Mouse (Mus musculus): ENCODE measurements around the gene Atg4d.

Atg4d gene

DNA sequence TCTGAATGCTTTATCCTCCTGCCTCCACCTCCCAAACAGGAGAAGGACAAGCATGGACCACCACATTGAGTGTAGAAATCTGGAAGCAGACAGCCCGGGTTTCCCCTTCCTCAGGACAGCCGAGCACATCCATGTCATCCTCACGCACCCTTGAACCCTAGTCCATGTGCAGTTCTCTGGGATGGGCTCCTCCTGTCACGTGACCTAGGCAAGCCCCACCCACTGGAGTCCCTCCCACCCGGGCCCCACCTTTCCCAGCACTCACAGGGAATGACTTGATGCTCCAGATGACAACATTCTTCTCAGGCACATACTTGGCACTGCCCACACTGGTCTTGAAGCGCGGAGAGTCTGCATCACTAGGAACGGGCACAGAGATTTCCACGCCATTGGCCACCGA, 33.9 kb downstream of the Atg4d start:
- in situ Hi-C loops (cut with MboI; ENCODE audit: unreplicated experiment in 2 of 2) = no loop called here

DNA sequence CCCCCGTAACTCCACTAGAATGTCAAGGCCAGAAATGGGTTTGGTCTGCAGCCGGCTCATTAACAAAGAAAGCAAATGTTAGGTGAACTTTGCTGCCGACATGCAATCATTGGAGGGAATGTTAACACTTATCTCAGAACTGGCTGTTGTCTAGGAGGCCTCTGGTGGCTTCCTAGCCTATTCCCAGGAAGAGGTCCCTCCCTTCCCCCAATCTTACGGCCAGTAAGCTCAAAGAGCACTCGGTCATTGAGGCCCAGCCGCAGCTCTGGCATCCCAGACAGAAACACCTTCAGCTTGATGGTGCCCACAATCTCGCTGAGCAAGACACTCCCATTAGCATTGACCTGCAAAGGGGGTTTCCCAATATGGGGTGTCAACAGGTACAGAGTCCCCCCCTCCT, 40.0 kb downstream of the Atg4d start:
- in situ Hi-C loops (cut with MboI; ENCODE audit: unreplicated experiment in 2 of 2) = loop anchor here in 1 of 2 experiments (25.0 kb wide), 1 partner anchor 143 kb away; the partner anchor contains the start of gene Pde4a

DNA sequence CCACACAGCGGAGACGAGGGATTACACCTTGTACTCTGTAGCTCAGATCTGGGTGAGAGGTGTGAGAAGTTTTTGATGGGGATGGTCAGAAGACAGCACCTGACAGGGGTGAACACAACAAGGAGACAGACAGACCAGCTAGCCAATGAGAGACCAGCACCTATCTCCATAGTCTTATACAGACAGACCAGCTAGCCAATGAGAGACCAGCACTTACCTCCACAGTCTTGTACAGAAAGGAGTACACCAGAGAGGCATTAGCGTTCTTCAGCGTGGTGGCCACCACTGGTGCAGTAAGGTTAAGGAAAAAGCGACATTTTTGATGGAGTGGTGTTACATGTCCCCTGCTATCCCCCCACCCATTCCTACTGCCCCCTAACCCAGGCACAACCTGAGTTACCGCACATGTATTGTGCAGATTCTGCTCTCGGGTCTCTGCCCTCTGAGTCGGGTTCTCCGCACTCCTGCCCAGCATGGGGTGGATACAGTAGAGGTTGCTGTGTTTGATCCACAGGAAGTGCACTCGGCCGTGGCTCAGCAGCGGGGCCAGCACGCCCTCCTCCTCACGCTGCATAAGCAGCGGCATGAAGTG, 44.2 kb downstream of the Atg4d start:
- in situ Hi-C loops (cut with MboI; ENCODE audit: unreplicated experiment in 2 of 2) = loop anchor here in 1 of 2 experiments (25.0 kb wide), 1 partner anchor 147 kb away; the partner anchor contains the start of gene Pde4a

DNA sequence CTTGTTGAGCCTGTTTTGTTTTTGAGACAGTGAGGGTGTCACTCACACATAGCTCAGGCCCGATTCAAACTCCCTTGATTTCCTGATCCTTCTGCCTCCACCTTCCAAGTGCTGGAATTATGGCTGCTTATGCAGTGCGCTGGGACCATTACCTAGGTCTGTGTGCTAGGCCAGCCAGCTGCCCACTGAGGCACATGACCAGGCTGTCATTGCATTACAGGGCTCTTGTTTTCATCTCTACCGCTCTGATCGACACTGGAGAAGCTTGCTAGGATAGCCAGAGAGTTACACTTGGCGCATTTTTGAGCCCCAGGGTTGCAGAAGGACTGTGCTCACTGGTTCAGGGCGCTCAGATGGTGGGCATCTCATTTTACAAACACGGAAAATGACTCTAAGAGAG, 46.6 kb downstream of the Atg4d start:
- in situ Hi-C loops (cut with MboI; ENCODE audit: unreplicated experiment in 2 of 2) = loop anchor here (5.0 to 25.0 kb wide), 5 partner anchors 41 to 149 kb away; partner anchors contain the start of genes Pde4a (in 1 of the 2) and Qtrt1 (in 1 of the 2)

DNA sequence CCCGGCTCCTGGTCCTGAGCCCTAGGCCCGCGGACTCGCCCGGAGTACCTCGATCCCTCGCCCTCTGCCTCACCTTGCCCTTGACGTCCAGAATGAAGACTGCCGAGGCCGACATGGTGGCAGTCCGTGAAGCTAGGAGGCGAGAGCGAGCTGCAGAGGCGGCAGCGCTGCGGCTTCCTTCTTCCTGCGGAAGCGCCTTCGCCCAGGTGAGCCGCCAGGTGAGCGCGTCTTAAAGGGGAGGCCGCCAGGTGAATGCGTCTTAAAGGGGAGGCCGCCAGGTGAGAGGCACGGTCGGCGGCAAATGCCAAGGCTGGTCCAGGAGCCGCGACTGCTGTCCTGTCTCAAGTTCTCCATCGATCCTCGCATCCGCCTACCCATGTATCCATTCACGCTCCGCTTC, 47.0 kb downstream of the Atg4d start, which contains the start of gene Ap1m2:
TSS of gene Ap1m2 (minus strand) at position 204 of the 400 bp plus-strand sequence.
- in situ Hi-C loops (cut with MboI; ENCODE audit: unreplicated experiment in 2 of 2) = loop anchor here (5.0 to 25.0 kb wide), 5 partner anchors 40 to 150 kb away; partner anchors contain the start of genes Pde4a (in 1 of the 2) and Qtrt1 (in 1 of the 2)

DNA sequence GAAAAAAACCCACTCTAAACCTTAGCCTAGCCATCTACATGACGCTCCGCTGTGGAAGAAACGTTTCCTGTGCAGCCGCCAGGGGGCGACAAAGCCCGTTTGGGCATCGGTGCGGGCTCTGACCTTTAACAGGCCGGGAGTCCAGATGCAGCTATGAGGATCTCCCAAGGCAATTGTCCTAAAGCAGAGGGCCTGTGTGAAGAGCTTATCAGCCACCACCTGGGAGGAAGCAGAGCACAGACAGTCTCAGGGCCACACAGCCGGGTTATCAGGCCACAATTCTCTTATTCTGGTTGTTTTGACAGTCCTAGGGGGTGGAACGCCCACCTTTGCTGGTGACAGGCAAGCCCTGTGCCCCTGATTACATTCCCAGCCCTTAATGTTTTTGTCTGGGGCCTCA, 48.3 kb downstream of the Atg4d start:
- in situ Hi-C loops (cut with MboI; ENCODE audit: unreplicated experiment in 2 of 2) = loop anchor here (5.0 to 25.0 kb wide), 5 partner anchors 39 to 151 kb away; partner anchors contain the start of genes Pde4a (in 1 of the 2) and Qtrt1 (in 1 of the 2)

DNA sequence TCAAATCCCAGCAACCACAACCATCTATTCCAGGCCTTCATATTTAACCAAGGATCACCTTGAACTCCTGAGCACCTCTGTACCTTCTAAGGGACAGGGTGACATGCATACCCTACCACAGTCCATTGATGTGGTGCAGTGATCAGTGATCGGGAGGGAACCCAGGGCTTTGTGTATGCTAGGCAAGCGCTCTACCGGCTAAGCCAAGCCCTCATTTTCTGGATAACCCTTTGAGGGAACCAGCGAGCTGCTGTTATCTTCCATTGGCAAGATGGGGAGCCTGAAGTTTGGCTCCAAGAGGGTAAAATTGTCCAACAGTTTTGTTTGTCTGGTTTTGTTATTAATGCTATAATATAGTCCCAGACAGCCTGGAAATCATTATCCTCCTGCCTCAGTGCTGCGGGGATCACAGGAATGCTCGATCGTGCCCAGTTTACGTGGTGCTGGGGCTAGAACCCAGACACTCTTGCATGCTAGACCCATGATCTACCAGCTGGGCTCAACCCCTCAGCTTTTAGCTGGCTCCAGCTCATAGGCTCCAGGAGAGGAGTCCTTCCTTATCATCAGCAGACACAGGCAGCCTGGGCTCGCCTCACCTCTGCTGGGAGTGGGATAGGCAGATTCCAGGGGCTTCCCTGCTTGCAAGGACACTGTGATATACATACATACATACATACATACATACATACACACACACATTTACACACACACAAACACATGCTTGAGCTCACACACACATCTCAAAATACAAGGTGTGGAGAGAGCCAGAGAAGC, 49.5 kb downstream of the Atg4d start:
- in situ Hi-C loops (cut with MboI; ENCODE audit: unreplicated experiment in 2 of 2) = loop anchor here (5.0 to 25.0 kb wide), 5 partner anchors 38 to 152 kb away; partner anchors contain the start of genes Pde4a (in 1 of the 2) and Qtrt1 (in 1 of the 2)

DNA sequence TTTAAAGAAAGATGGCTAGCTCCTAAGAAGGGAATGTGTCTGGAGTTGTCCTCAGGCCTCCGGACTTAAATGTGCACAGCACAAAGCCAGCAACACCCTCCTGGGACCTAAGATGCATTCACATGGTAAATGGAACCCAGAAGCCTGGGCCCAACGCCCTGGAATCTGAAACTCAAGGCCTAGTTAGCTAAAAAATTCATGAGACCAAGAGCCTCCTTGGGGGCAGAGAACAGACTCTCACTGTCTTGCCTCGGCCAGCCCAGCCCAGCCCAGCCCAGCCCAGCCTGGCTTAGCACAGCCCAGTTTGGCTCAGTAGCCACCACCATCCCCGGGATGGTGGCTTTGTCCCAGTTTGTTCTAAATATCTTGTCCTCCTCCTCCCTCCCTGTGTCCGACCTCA, 50.3 kb downstream of the Atg4d start:
- in situ Hi-C loops (cut with MboI; ENCODE audit: unreplicated experiment in 2 of 2) = loop anchor here (5.0 to 25.0 kb wide), 2 partner anchors 37 to 153 kb away; partner anchors contain the start of gene Pde4a (in 1 of the 2)

DNA sequence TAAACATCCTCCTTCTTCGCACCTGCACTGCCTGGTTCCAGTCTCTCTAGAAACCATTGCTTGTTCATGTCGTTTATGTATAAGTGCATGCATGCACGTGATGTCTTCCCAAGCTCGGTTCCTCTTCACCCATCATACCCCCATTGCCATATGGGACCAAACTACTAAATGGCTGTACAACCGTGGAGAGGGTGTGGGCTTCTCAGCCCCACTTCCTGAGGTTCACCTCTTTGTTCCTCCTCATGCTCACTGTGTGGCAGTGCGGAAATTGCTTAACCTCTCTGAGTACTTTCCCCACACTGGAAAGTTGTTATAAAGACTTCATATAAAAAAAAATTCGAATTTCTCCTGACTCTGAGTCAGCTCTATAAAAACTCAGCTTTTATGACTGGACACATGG, 51.6 kb downstream of the Atg4d start:
- in situ Hi-C loops (cut with MboI; ENCODE audit: unreplicated experiment in 2 of 2) = loop anchor here (5.0 to 25.0 kb wide), 2 partner anchors 36 to 154 kb away; partner anchors contain the start of gene Pde4a (in 1 of the 2)

DNA sequence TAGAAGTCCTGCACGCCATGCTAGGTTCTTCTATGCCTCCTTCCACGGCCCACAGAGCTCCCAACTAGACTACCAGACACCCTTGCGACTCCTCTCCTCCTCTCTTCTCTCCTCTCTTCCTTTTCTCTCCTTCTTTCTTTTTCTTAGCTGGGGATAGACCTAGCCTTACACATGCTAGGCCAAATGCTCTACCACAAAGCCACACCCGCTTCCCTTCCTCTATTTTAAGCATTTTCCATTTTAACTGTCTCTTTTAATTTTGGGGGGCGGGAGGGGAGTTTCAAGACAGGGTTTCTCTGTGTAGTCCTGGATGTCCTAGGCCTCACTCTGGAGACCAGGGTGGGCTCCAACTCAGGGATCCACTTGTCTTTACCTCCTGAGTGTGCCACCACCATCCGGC, 53.7 kb downstream of the Atg4d start:
- in situ Hi-C loops (cut with MboI; ENCODE audit: unreplicated experiment in 2 of 2) = loop anchor here (5.0 to 25.0 kb wide), 2 partner anchors 34 to 156 kb away; partner anchors contain the start of gene Pde4a (in 1 of the 2)

DNA sequence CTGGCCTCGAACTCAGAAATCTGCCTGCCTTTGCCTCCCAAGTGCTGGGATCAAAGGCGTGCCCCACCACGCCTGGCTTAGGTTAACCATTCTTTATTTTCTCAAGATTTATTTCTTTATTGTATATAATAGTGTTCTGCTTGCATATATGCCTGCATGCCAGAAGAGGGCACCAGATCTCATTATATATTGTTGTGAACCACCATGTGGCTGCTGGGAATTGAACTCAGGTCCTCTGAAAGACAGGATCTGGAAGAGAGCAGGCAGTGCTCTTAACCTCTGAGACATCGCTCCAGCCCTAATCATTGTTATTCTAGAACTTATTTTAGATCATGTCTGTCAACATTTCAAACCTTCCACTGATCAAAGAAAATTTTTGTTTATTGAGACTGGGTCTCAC, 54.4 kb downstream of the Atg4d start:
- in situ Hi-C loops (cut with MboI; ENCODE audit: unreplicated experiment in 2 of 2) = loop anchor here (5.0 to 25.0 kb wide), 2 partner anchors 33 to 157 kb away; partner anchors contain the start of gene Pde4a (in 1 of the 2)

DNA sequence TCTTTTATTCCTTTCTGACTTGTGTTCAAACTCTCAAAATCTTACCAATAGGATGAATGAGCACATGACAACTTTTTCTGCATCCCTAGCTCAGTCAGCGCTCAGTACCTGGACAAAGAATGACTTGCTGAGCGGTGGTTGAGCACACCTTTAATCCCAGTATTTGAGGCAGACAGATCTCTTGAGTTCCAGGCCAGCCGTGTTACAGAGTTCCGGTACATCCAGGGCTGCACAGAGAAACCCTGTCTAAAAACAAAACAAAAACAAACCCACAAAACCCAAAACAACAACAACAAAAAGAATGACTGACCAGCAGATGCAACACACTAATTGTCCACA, 55.2 kb downstream of the Atg4d start:
- in situ Hi-C loops (cut with MboI; ENCODE audit: unreplicated experiment in 2 of 2) = loop anchor here in 1 of 2 experiments (25.0 kb wide), 1 partner anchor 158 kb away; the partner anchor contains the start of gene Pde4a

DNA sequence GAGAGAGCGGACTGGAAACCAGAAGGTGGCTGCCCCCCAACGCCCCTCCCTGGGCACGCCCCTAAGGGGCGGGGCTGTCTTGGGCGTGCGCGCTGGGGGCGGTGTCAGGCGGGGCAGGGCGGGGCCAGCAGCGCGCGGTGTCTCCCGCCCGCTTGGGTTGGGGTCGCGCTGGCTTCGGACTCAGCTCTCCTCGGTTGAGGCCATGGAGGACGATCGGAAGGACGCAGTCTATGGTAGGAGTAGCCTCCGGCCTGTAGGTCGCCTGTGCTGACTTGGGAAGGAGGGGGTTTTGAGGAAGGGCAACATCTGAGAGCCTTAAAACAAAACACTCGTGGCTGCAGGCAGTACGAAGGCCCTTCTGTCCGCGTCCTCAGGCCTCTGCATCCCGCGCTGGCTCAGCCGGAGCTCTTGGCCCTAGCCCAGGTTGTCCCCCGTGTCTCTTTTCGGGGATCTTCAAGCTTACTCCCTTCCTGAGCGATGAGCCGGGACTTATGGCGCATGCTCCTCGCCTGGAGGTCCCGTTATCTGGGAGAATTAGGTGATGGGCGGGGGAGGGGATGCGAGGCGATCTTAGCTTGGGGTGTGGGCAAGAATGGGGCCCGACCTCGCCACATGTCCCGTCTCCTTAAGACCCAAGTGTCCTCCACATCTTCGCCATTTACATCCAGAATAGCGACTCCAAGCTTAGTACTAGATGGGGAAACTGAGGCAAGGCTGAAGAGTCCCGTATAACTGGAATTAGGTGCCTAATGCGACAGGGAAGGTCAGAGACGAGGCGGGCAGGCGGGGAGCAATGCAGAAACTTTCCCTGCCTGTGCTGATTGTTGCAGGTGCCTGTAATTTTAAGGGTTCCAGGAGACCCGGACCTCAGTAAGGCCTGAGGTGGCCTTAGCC, 55.8 kb downstream of the Atg4d start, which contains the start of gene Slc44a2:
TSS of gene Slc44a2 (plus strand) at position 80 of the 894 bp plus-strand sequence.
- in situ Hi-C loops (cut with MboI; ENCODE audit: unreplicated experiment in 2 of 2) = loop anchor here in 1 of 2 experiments (25.0 kb wide), 1 partner anchor 159 kb away; the partner anchor contains the start of gene Pde4a

DNA sequence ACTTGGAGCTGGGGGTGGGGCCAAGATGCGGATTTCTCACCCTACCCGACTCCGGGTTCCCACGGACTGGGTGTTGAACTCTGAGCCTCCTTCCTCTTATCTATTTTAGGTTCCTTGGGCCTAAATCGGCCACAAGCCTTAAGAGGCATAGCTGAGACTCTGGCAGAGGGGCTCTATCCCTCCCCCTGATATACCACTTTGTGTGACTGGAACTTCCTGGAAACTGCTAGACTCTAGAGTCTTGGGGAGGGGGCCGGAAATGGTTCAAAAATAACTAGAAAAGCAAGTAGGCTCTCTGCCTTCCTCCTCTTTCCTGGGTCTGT, 56.4 kb downstream of the Atg4d start:
- in situ Hi-C loops (cut with MboI; ENCODE audit: unreplicated experiment in 2 of 2) = loop anchor here in 1 of 2 experiments (25.0 kb wide), 1 partner anchor 159 kb away; the partner anchor contains the start of gene Pde4a

DNA sequence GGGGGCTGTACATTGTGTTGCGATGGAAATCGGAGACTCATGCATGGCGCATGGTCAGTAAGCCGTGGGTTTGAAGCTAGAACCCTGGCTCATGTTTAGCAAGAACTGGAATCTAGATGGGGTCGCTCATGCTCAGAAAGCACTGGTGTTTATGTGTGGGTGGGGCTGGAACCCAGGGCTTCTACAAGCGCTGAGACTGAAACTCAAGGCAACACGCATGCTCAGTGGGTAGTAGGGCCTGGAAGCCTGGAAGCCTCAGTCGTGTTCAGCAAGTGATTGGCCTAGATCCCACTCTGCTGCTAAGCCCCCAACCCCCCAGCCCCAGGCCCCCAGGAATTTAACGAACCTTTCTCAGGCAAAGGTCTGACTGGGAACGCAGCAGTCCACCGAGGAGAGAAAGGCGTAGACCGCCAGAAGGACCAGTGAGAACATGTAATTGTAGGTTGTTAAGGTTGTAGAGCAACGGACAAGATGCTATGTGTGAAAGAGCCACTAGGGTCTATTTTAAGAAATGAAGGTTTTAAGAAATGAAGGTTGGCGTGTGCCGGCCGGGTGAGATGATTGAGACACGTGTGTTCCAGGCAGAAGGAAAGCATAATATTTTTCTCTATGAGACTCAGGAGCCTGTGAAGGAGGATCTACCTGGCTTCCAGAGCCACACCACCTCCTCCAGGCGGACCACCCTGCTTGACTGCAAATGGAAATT, 57.3 kb downstream of the Atg4d start:
- in situ Hi-C loops (cut with MboI; ENCODE audit: unreplicated experiment in 2 of 2) = loop anchor here in 1 of 2 experiments (25.0 kb wide), 1 partner anchor 160 kb away; the partner anchor contains the start of gene Pde4a

DNA sequence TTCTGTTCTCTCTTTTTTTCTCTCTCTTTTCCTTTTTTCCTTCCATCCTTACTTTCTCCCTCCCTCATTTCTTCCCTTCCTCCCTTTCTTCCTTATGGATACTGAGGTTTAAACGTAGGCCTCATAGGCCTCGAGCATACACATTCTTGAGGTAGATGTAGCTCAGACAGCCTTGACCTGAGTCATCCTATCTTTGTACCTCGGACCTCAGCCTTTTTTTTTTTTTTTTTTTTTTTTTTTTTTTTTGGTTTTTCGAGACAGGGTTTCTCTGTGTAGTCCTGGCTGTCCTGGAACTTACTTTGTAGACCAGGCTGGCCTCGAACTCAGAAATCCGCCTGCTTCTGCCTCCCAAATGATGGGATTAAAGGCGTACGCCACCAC, 57.8 kb downstream of the Atg4d start:
- in situ Hi-C loops (cut with MboI; ENCODE audit: unreplicated experiment in 2 of 2) = loop anchor here in 1 of 2 experiments (25.0 kb wide), 1 partner anchor 161 kb away; the partner anchor contains the start of gene Pde4a

DNA sequence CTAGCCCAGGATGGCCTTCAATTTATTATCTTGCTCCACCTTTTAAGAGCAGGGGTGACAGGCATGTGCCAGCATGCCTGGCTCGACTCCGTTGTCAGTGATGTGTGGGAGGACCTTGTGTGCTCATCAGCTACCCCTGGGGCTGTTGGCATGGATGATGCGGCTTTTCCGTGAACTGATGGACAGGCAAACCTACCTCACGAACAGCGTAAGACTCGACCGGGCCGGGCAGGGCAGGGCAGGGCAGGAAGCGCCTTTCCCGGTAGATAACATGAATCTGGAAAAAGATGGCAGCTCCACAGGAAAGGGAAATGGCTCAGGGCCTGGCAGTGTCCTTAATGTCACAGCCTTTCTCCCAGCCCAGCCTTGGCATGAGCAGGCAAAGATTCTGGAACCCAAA, 59.2 kb downstream of the Atg4d start:
- in situ Hi-C loops (cut with MboI; ENCODE audit: unreplicated experiment in 2 of 2) = loop anchor here in 1 of 2 experiments (25.0 kb wide), 1 partner anchor 162 kb away; the partner anchor contains the start of gene Pde4a
